Mouse (Mus musculus) limb, embryonic 11.5 days (tissue): Measurements from ENCODE around the gene Rac2. TPM values are rescaled to one million over a fixed set of nuclear protein-coding genes. Genes with fewer than 3 reads are reported as not detected.

Experiments used
- ATAC-seq: fragments of 200-750 bp; cut with Nextera tagmentation; 2 replicates; pipeline ENCODE4 v1.8.0; 2017; ENCODE audit warnings: low read depth; ENCODE audit not compliant: insufficient number of reproducible peaks, low FRiP score, low TSS enrichment
- DNase-seq: peaks from one replicate; pipeline ENCODE4 v3.0.0-alpha.2; 2015; ENCODE audit warnings: low spot score
- H3K27ac ChIP-seq: fragments of 300-500 bp; sonication (generic); replicated peaks from 2 replicates; pipeline ENCODE4 v1.5.1; 2014; ENCODE audit warnings: low read depth, mild to moderate bottlenecking, low read length
- H3K27me3 ChIP-seq: fragments of 300-500 bp; sonication (generic); 2 replicates; pipeline ENCODE4 v1.6.1; 2014; ENCODE audit warnings: mild to moderate bottlenecking, low read length, mixed read lengths; ENCODE audit not compliant: control insufficient read depth, insufficient read depth
- H3K36me3 ChIP-seq: fragments of 300-500 bp; sonication (generic); 2 replicates; pipeline ENCODE4 v1.6.1; 2014; ENCODE audit warnings: mild to moderate bottlenecking, low read length, moderate library complexity, mixed read lengths; ENCODE audit not compliant: control insufficient read depth, insufficient read depth
- H3K4me1 ChIP-seq: fragments of 300-500 bp; sonication (generic); 2 replicates; pipeline ENCODE4 v1.6.1; 2014; ENCODE audit warnings: low read length, mixed read lengths; ENCODE audit not compliant: control insufficient read depth, insufficient read depth
- H3K4me2 ChIP-seq: fragments of 300-500 bp; sonication (generic); 2 replicates; pipeline ENCODE4 v1.6.1; 2014; ENCODE audit warnings: low read depth, mild to moderate bottlenecking, moderate library complexity; ENCODE audit not compliant: severe bottlenecking
- H3K4me3 ChIP-seq: fragments of 300-500 bp; sonication (generic); 2 replicates; pipeline ENCODE4 v1.5.1; 2014; ENCODE audit warnings: low read depth, low read length
- H3K9ac ChIP-seq: fragments of 300-500 bp; sonication (generic); 2 replicates; pipeline ENCODE4 v1.6.1; 2014; ENCODE audit warnings: mild to moderate bottlenecking, low read length
- H3K9me3 ChIP-seq: fragments of 300-500 bp; sonication (generic); 2 replicates; pipeline ENCODE4 v1.6.1; 2016; ENCODE audit warnings: low read length; ENCODE audit not compliant: control insufficient read depth
- WGBS: fragments of 180-500 bp; shearing (Covaris S2); extraction: QIAGEN DNeasy Blood & Tissue Kit; methylation state at CpG from one replicate; pipeline ENCODE4 v1.1.7; 2014; 5-methylcytosine and 5-hydroxymethylcytosine counted together
- polyA plus RNA-seq: library from polyadenylated mRNA; unstranded; fragments of >200 nt; fragmentation: Nextera tagmentation; extraction: Ambion mirVana; gene quantifications from 2 replicates; pipeline ENCODE4 v1.2.1, GENCODE M21; 2014

Rac2 gene
- polyA plus RNA-seq, 1 experiment from 2014 or later = 6.8 TPM

DNA sequence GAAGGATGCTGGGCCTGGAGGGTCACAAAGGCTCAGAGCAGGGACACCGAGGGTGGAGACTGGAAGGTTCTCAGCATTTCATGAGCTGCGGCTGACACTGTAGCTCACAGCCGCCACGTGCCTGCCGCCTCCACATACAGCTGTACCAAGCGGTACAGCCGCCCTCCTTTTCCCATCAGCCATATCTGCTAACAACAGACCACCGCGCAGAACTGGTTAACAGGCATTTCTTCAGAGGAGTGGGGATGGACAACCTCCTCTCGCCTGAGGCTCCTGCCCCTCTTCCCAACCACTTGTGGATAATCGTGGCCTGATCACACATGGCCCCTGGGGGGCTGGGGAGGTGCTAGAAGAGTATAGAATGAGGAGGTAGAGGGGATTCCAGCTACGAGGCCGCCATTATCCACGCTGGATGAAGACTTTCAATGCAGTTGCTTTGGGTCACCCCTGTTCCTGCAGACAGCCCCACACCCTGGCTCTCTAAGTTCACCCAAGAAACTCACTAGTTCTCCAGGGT is 19.9 kb upstream of the Rac2 start:
- Histone ChIP-seq H3K27me3 (no peaks in the 10 kb centered on the region), H3K4me3 (no peak overlapping the region), H3K27ac (no peak overlapping the region), H3K36me3 (no peaks in the 10 kb centered on the region), H3K4me2 (no peak overlapping the region), H3K9ac (no peak overlapping the region), H3K9me3 (no peaks in the 10 kb centered on the region), H3K4me1 (no peaks in the 10 kb centered on the region)
- ATAC-seq (no peak), DNase-seq (no peak)
- WGBS = 83% methylated on average over 14 of the region's 14 CpGs

GRCm38 (mm10) chr15:78591680-78592451 is 19.3 kb upstream of the Rac2 start:
- Histone ChIP-seq H3K27ac (no peak overlapping the region), H3K4me1 (no peaks in the 10 kb centered on the region), H3K4me3 (no peak overlapping the region), H3K4me2 (no peak overlapping the region), H3K9me3 (no peaks in the 10 kb centered on the region), H3K9ac (no peak overlapping the region), H3K27me3 (no peaks in the 10 kb centered on the region), H3K36me3 (no peaks in the 10 kb centered on the region)
- DNase-seq (no peak), ATAC-seq (no peak)
- 60% methylated on average over 15 of the region's 15 CpGs for WGBS

DNA sequence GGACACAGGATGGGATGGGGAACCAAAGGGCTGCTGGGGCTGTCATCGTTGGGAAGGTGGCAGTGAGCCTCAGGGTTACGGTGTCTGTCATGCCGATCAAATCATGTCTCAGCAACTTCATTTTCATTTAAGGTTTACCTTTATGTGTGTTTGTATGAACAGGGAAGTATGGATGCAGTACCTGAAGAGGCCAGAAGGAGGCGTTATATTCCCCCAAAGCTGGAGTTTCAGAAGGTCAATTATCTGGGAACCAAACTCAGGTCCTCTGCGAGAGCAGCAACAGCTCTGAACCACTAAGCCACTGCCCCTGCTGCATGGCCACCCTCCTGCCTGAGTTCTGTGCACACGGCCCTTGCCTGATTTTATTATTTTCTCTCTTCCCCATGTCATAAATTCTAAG is 18.2 kb upstream of the Rac2 start:
- DNase-seq (no peak), ATAC-seq (no peak)
- Histone ChIP-seq H3K4me1 (no peaks in the 10 kb centered on the region), H3K9ac (no peak overlapping the region), H3K4me2 (no peak overlapping the region), H3K9me3 (no peaks in the 10 kb centered on the region), H3K36me3 (no peaks in the 10 kb centered on the region), H3K27ac (no peak overlapping the region; the same call in 1 of the 2 replicates), H3K4me3 (no peak overlapping the region), H3K27me3 (no peaks in the 10 kb centered on the region)
- WGBS = 77% methylated on average over 6 of the region's 6 CpGs

DNA sequence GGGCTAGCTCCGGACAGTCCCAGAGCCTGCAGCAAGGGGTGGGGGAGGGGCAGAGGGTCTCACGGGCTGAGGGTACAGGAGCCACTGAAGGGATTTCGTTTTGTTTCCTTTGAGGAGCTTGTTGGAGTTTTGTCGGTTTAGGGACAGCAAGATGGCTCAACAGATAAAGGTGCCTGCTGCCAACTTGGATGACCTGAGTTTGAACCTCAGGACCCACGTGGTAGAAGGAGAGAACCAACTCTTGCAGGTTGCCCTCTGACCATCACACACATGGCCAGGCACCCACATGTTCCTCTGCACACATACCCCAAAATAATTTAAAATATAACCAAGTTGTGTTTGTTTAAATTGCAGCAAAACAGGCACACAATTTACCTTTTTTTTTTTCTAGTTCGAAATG is 17.4 kb upstream of the Rac2 start:
- no peaks in the 10 kb centered on the region for H3K36me3 ChIP-seq
- DNase-seq (no peak), ATAC-seq (no peak)
- WGBS = 79% methylated on average over 6 of the region's 6 CpGs
- H3K9ac ChIP-seq = no peak overlapping the region
- H3K27ac ChIP-seq = no peak overlapping the region
- no peaks in the 10 kb centered on the region for H3K9me3 ChIP-seq
- H3K4me2 ChIP-seq = no peak overlapping the region
- no peaks in the 10 kb centered on the region for H3K4me1 ChIP-seq
- H3K27me3 ChIP-seq = no peaks in the 10 kb centered on the region
- H3K4me3 ChIP-seq = no peak overlapping the region

GRCm38 (mm10) chr15:78588900-78589299 is 16.3 kb upstream of the Rac2 start:
- Histone ChIP-seq H3K4me2 (no peak overlapping the region), H3K36me3 (no peaks in the 10 kb centered on the region), H3K27ac (no peak overlapping the region), H3K27me3 (no peaks in the 10 kb centered on the region), H3K9ac (no peak overlapping the region), H3K4me1 (no peaks in the 10 kb centered on the region), H3K4me3 (no peak overlapping the region), H3K9me3 (no peaks in the 10 kb centered on the region)
- no peak for DNase-seq
- no peak for ATAC-seq
- 78% methylated on average over 4 of the region's 4 CpGs for whole genome bisulfite sequencing

DNA sequence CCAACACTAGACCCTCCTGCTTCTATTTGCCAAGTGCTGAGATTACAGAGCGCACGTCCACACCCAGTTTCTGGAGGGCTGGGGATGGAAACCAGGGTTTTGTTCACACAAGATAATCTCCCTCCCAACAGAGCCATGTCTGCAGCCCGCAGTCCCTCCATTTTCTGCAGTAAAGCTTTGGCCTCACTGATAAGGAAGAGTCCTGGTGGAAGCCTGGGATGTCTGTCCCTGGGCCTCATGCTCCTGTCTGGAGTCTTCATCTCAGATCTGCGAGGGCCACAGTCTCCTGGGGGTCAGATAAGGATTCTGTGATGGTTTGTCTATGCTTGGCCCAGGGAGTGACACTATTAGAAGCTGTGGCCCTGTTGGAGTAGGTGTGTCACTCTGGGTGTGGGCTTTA is 15.5 kb upstream of the Rac2 start:
- Histone ChIP-seq H3K4me1 (no peaks in the 10 kb centered on the region), H3K36me3 (no peaks in the 10 kb centered on the region), H3K9me3 (no peaks in the 10 kb centered on the region), H3K4me3 (no peak overlapping the region), H3K9ac (no peak overlapping the region), H3K27me3 (no peaks in the 10 kb centered on the region), H3K27ac (no peak overlapping the region), H3K4me2 (no peak overlapping the region)
- ATAC-seq (no peak), DNase-seq (no peak)
- 80% methylated on average over 4 of the region's 4 CpGs for WGBS

DNA sequence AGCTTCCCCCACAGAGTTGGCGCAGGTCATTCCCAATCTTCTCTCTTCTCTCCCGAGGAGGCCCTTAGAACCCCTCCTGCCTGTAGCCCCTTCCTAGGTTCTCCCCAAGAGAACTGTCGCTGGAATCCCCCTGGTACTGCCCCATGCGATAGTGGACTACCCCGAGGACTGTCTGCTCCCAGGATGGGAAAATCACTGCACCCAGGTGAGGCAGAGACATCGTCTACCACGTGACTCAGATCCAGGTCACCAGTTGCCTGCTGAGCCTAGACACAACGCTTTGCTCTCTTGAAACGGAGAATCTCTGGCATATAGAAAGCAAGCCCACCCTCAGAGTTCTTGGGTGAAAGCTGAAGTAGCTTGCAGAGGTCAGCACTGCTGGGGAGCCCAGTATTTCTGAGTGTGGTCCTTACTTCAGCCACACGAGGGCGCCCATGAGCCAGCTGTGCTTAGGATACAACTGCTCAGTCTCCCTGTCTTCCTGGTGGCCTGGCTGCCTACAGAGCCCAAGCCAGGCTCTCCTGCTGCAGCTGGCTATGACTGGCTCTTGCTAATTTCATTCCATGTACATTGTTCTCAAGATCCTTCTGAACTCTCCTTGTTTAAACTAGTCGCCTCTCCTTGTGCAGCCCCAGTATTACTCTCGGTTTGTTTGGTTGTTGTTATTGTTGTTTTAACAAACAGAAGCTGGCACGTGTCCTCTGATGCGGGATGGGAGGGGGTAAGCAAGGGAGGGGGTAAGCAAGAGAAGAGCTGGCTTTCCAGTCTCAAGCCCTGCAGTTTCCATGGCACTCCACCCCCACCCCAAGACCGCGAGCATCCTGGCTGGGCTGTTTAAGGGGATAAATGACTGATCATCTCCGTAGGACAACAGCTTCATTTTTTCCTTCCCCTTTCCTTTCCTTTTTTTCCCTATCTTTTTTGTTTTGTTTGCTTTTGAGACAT is 14.7 kb upstream of the Rac2 start:
- no peak overlapping the region for H3K4me2 ChIP-seq
- DNase-seq (peak; percentile 87), ATAC-seq (peak; percentile 69)
- 58% methylated on average over 18 of the region's 18 CpGs for WGBS
- no peaks in the 10 kb centered on the region for H3K9me3 ChIP-seq
- H3K4me1 ChIP-seq = no peaks in the 10 kb centered on the region
- no peaks in the 10 kb centered on the region for H3K36me3 ChIP-seq
- no peak overlapping the region for H3K27ac ChIP-seq
- no peak overlapping the region for H3K4me3 ChIP-seq
- H3K27me3 ChIP-seq = no peaks in the 10 kb centered on the region
- no peak overlapping the region for H3K9ac ChIP-seq

GRCm38 (mm10) chr15:78585404-78585803 is 12.8 kb upstream of the Rac2 start:
- Histone ChIP-seq H3K27ac (no peak overlapping the region), H3K27me3 (no peaks in the 10 kb centered on the region), H3K4me2 (no peak overlapping the region), H3K4me3 (no peak overlapping the region), H3K9me3 (no peaks in the 10 kb centered on the region), H3K9ac (no peak overlapping the region), H3K4me1 (peaks cover 7% of the 10 kb centered on the region), H3K36me3 (no peaks in the 10 kb centered on the region)
- DNase-seq (no peak), ATAC-seq (no peak)
- 88% methylated on average over 7 of the region's 7 CpGs for WGBS
